In genomic region chr4:58643371-58643770, GRCm38 (mm10) we compare ENCODE assay signal across 15 mouse cellular contexts.
DNase-seq lines count a peak whose midpoint lies in the region; ATAC-seq and TF ChIP-seq lines count a peak whose summit lies in the region.
"Had no signal": no experiment of that assay in that cellular context is flagged by ENCODE, and none has a peak within 500 bp of the region (broad histone marks: within the 10 kb centered on the region; RNA-seq: fewer than 3 reads in every experiment).

No protein-coding gene starts in this region.

- H3K4me3 ChIP-seq in gastrocnemius, adult 2 months = no peak overlapping the region
- no peak overlapping the region for H3K4me3 ChIP-seq in midbrain, embryonic 11.5 days (ENCODE audit: low read depth, low read length)
- no peak overlapping the region for H3K4me3 ChIP-seq in midbrain, embryonic 10.5 days
- no peak overlapping the region for H3K4me3 ChIP-seq in embryonic facial prominence, embryonic 10.5 days
- H3K4me3 ChIP-seq in liver, embryonic 12.5 days = no peak overlapping the region
- H3K4me3 ChIP-seq: midbrain, embryonic 15.5 days had no signal

- H3K4me2 ChIP-seq in midbrain, embryonic 11.5 days = no peak overlapping the region
- no peak overlapping the region for H3K4me2 ChIP-seq in liver, embryonic 12.5 days
- H3K4me2 ChIP-seq: midbrain, embryonic 15.5 days had no signal

- intact Hi-C loops in gastrocnemius, adult 2 months (cut with DNase I) = no loop called here

- ATAC-seq in midbrain, embryonic 11.5 days (ENCODE audit: low FRiP score) = 0 out of 2 replicates have a peak, but pooled peaks have one; percentile 38
- ATAC-seq in megakaryocyte progenitor cell, adult 5-6 weeks (replicated peaks; ENCODE audit: poor library complexity) = peak; percentile 29; the same call in 1 of the 2 replicates
- no peak for ATAC-seq in erythroblast, adult 5-6 weeks (replicated peaks; ENCODE audit: low FRiP score, poor library complexity, severe bottlenecking)
- no peak for ATAC-seq in liver, embryonic 12.5 days
- ATAC-seq: forebrain, embryonic 14.5 days; hindbrain, embryonic 16.5 days; midbrain, embryonic 15.5 days had no signal

- DNase-seq in gastrocnemius, adult 2 months = peak; percentile 28
- DNase-seq in gastrocnemius, adult 8-10 months (ENCODE audit: low spot score in 2 of 2) = no peak
- no peak for DNase-seq in midbrain, embryonic 11.5 days (ENCODE audit: low spot score, missing footprints)
- DNase-seq in midbrain, embryonic 10.5 days (ENCODE audit: low spot score) = no peak
- peak; percentile 32 for DNase-seq in embryonic facial prominence, embryonic 10.5 days (ENCODE audit: low spot score)
- DNase-seq: cerebellum, postnatal 25 days; kidney, adult 8-10 months; kidney, postnatal 36 days had no signal

- 57% methylated on average over 4 of the region's 4 CpGs for WGBS in midbrain, embryonic 11.5 days
- 53% methylated on average over 4 of the region's 4 CpGs for WGBS in midbrain, embryonic 10.5 days
- WGBS in embryonic facial prominence, embryonic 10.5 days = 60% methylated on average over 4 of the region's 4 CpGs
- 34% methylated on average over 4 of the region's 4 CpGs for WGBS in liver, embryonic 12.5 days (ENCODE audit: insufficient replicate concordance)

- H3K27ac ChIP-seq in gastrocnemius, adult 2 months = 0 out of 2 replicates have a peak overlapping the region, but pooled peaks have one; percentile 1
- no peak overlapping the region for H3K27ac ChIP-seq in midbrain, embryonic 11.5 days (ENCODE audit: low read depth, low read length)
- no peak overlapping the region for H3K27ac ChIP-seq in midbrain, embryonic 10.5 days (replicated peaks)
- no peak overlapping the region for H3K27ac ChIP-seq in embryonic facial prominence, embryonic 10.5 days (replicated peaks)
- H3K27ac ChIP-seq in liver, embryonic 12.5 days = no peak overlapping the region
- H3K27ac ChIP-seq: macrophage; midbrain, embryonic 15.5 days had no signal

- no peak overlapping the region for H3K9ac ChIP-seq in midbrain, embryonic 11.5 days (ENCODE audit: low read length)
- no peak overlapping the region for H3K9ac ChIP-seq in liver, embryonic 12.5 days
- H3K9ac ChIP-seq: midbrain, embryonic 15.5 days had no signal

- TF ChIP-seq CTCF in gastrocnemius, adult 2 months (IDR thresholded peaks at IDR 0.05) = no peak

- no peaks in the 10 kb centered on the region for H3K27me3 ChIP-seq in midbrain, embryonic 11.5 days (ENCODE audit: control insufficient read depth, insufficient read depth, low read length)
- H3K27me3 ChIP-seq in midbrain, embryonic 10.5 days (ENCODE audit: low read depth, poor library complexity, severe bottlenecking) = no peaks in the 10 kb centered on the region
- H3K27me3 ChIP-seq in embryonic facial prominence, embryonic 10.5 days (replicated peaks; ENCODE audit: low read depth, poor library complexity, severe bottlenecking) = no peaks in the 10 kb centered on the region
- H3K27me3 ChIP-seq in liver, embryonic 12.5 days (replicated peaks) = no peaks in the 10 kb centered on the region
- H3K27me3 ChIP-seq: midbrain, embryonic 15.5 days had no signal

- H3K4me1 ChIP-seq in midbrain, embryonic 11.5 days (ENCODE audit: control insufficient read depth, insufficient read depth, low read length) = no peaks in the 10 kb centered on the region
- H3K4me1 ChIP-seq in midbrain, embryonic 10.5 days = no peaks in the 10 kb centered on the region
- peaks cover 11% of the 10 kb centered on the region for H3K4me1 ChIP-seq in embryonic facial prominence, embryonic 10.5 days
- H3K4me1 ChIP-seq in liver, embryonic 12.5 days = no peaks in the 10 kb centered on the region
- H3K4me1 ChIP-seq: midbrain, embryonic 15.5 days had no signal

- H3K36me3 ChIP-seq in midbrain, embryonic 11.5 days (ENCODE audit: control insufficient read depth, insufficient read depth, low read length) = no peaks in the 10 kb centered on the region
- H3K36me3 ChIP-seq in midbrain, embryonic 10.5 days = no peaks in the 10 kb centered on the region
- no peaks in the 10 kb centered on the region for H3K36me3 ChIP-seq in embryonic facial prominence, embryonic 10.5 days (replicated peaks)
- H3K36me3 ChIP-seq in liver, embryonic 12.5 days = no peaks in the 10 kb centered on the region
- H3K36me3 ChIP-seq: midbrain, embryonic 15.5 days had no signal

- no peaks in the 10 kb centered on the region for H3K9me3 ChIP-seq in midbrain, embryonic 11.5 days (ENCODE audit: control insufficient read depth, low read length)
- H3K9me3 ChIP-seq in midbrain, embryonic 10.5 days (replicated peaks) = no peaks in the 10 kb centered on the region
- no peaks in the 10 kb centered on the region for H3K9me3 ChIP-seq in embryonic facial prominence, embryonic 10.5 days
- H3K9me3 ChIP-seq in liver, embryonic 12.5 days (replicated peaks) = no peaks in the 10 kb centered on the region
- H3K9me3 ChIP-seq: midbrain, embryonic 15.5 days had no signal

Comparison
In these comparisons a context has a peak if more than half of its experiments do, and no peak if none do; other contexts are left out.
1. DNase-seq: peak in gastrocnemius, adult 2 months (single experiment) and embryonic facial prominence, embryonic 10.5 days (single experiment); none in gastrocnemius, adult 8-10 months (0 of 2), midbrain, embryonic 11.5 days (single experiment) and midbrain, embryonic 10.5 days (single experiment).
2. ATAC-seq: peak in midbrain, embryonic 11.5 days (single experiment) and megakaryocyte progenitor cell, adult 5-6 weeks (single experiment); none in erythroblast, adult 5-6 weeks (single experiment) and liver, embryonic 12.5 days (single experiment).